Mouse (Mus musculus) erythroblast, embryonic 14.5 days (primary cell): ENCODE data around the gene Azin2.

Experiments used
- GATA1 ChIP-seq: IDR thresholded peaks from 2 replicates; pipeline ENCODE4 v1.6.1; 2012; ENCODE audit warnings: low read length, inconsistent platforms, mixed read lengths
- TAL1 ChIP-seq: IDR thresholded peaks from 3 replicates; pipeline ENCODE4 v1.6.1; 2012; ENCODE audit warnings: low read length, inconsistent platforms, mixed read lengths

DNA sequence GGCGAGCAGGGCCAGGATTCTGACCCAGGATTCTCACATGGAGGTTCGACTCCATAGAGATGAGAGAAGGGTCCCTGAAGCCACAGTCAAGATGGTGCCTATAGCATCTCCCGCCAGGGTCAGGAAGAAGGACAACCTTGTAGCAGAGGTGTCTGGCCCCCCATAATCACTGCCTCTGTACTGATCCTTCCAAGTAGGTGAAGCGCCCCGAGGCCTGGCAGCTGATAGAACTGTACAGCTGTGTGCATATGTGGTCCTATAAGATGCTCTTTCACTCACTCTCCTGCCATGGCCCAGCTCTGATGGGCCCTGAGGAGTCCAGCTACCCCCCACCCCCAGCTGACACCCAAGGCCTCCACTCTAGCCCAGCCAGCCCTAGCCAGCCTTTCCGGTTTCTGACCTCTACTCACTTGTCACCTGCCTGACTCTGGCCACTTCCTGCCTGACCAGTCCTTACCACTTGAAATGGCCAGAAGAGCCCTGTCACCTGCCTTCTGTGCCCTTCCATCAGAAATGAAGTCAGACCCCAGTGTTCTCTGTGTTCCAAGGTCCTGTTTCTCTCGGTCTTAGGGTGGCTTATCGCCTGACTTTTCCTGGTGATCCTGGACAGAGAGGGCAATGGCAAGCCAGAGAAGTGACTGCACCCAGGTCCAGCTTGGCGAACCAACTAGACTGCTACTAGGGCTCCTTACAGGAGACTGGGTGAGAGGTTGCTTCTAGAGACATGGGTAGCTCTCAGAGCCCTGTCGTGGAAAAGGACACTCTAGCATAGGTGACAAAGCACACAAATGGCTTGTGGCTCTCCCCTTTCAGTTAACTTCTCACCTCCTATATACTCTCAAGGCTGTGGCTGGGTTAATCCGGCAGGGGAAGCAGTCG is 72.3 kb downstream of the Azin2 start:
- TF ChIP-seq GATA1 (no peak), TAL1 (no peak)
